Mouse (Mus musculus): ENCODE measurements at regions not wholly inside any gene's neighbourhood (a gene's known extent, or its start where the extent isn't known, plus 50 kb on each side); places are given as distances from the start of the nearest gene placed in this dataset.

GRCm38 (mm10) chr2:178878436-178878835, 448.1 kb downstream of the Cdh26 start:
- TF ChIP-seq POLR2A (IDR thresholded peaks at IDR 0.05; ENCODE audit: control insufficient read depth, low read depth, low read length) (no peak), CTCF (IDR thresholded peaks at IDR 0.05; ENCODE audit: control insufficient read depth, insufficient read depth, insufficient replicate concordance, low read depth, low read length) (no peak)
- H3K27ac ChIP-seq (ENCODE audit: control insufficient read depth, insufficient read depth, low read depth, low read length): no peak overlapping the region
- no peaks in the 10 kb centered on the region for H3K36me3 ChIP-seq (ENCODE audit: control insufficient read depth, insufficient read depth, low read length)
- no peak overlapping the region for H3K4me3 ChIP-seq (ENCODE audit: control insufficient read depth, low read depth, low read length)
- H3K4me1 ChIP-seq (ENCODE audit: control insufficient read depth, insufficient read depth, low read length): no peaks in the 10 kb centered on the region
- no peaks in the 10 kb centered on the region for H3K27me3 ChIP-seq (ENCODE audit: control insufficient read depth, insufficient read depth, low read length)

- no peak for TF ChIP-seq POLR2A (IDR thresholded peaks at IDR 0.05; ENCODE audit: control insufficient read depth, low read depth, low read length)
- TF ChIP-seq CTCF (IDR thresholded peaks at IDR 0.05; ENCODE audit: control insufficient read depth, insufficient read depth, insufficient replicate concordance, low read depth, low read length): peak; percentile 34; the same call in 1 of the 2 replicates
- Histone ChIP-seq H3K4me3 (ENCODE audit: control insufficient read depth, low read depth, low read length) (no peak overlapping the region), H3K27ac (ENCODE audit: control insufficient read depth, insufficient read depth, low read depth, low read length) (no peak overlapping the region), H3K27me3 (ENCODE audit: control insufficient read depth, insufficient read depth, low read length) (no peaks in the 10 kb centered on the region), H3K4me1 (ENCODE audit: control insufficient read depth, insufficient read depth, low read length) (no peaks in the 10 kb centered on the region), H3K36me3 (ENCODE audit: control insufficient read depth, insufficient read depth, low read length) (no peaks in the 10 kb centered on the region)
Observed at GRCm38 (mm10) chr2:178885686-178886085, 455.4 kb downstream of the Cdh26 start.

DNA sequence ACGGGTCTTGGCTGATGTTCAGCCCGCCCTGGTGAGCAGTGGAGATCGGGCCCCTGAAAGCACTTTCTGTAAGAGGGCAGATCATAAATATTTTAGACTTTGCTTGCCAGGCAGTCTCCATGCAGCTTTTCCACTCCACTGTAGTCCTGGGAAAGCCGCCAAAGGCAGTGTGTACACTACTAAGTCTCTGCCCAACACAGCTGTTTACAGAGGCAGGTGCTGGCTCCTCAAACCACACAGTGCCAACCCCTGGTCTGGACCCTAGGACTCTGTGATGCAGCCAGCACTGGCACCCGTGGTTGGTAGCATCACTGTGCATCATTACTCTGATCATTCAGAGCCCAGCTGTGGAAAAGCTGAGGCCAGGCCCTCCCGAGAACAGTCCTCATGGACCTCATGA, 458.4 kb downstream of the Cdh26 start:
- H3K36me3 ChIP-seq (ENCODE audit: control insufficient read depth, insufficient read depth, low read length): no peaks in the 10 kb centered on the region
- no peaks in the 10 kb centered on the region for H3K4me1 ChIP-seq (ENCODE audit: control insufficient read depth, insufficient read depth, low read length)
- no peak overlapping the region for H3K27ac ChIP-seq (ENCODE audit: control insufficient read depth, insufficient read depth, low read depth, low read length)
- TF ChIP-seq CTCF (IDR thresholded peaks at IDR 0.05; ENCODE audit: control insufficient read depth, insufficient read depth, insufficient replicate concordance, low read depth, low read length) (no peak), POLR2A (IDR thresholded peaks at IDR 0.05; ENCODE audit: control insufficient read depth, low read depth, low read length) (no peak)
- no peak overlapping the region for H3K4me3 ChIP-seq (ENCODE audit: control insufficient read depth, low read depth, low read length)
- H3K27me3 ChIP-seq (ENCODE audit: control insufficient read depth, insufficient read depth, low read length): no peaks in the 10 kb centered on the region

- Histone ChIP-seq H3K4me3 (ENCODE audit: control insufficient read depth, low read depth, low read length) (no peak overlapping the region), H3K36me3 (ENCODE audit: control insufficient read depth, insufficient read depth, low read length) (no peaks in the 10 kb centered on the region), H3K4me1 (ENCODE audit: control insufficient read depth, insufficient read depth, low read length) (no peaks in the 10 kb centered on the region), H3K27ac (ENCODE audit: control insufficient read depth, insufficient read depth, low read depth, low read length) (no peak overlapping the region), H3K27me3 (ENCODE audit: control insufficient read depth, insufficient read depth, low read length) (no peaks in the 10 kb centered on the region)
- TF ChIP-seq POLR2A (IDR thresholded peaks at IDR 0.05; ENCODE audit: control insufficient read depth, low read depth, low read length) (no peak), CTCF (IDR thresholded peaks at IDR 0.05; ENCODE audit: control insufficient read depth, insufficient read depth, insufficient replicate concordance, low read depth, low read length) (no peak)
Observed at GRCm38 (mm10) chr2:178902397-178902796, 472.1 kb downstream of the Cdh26 start.

DNA sequence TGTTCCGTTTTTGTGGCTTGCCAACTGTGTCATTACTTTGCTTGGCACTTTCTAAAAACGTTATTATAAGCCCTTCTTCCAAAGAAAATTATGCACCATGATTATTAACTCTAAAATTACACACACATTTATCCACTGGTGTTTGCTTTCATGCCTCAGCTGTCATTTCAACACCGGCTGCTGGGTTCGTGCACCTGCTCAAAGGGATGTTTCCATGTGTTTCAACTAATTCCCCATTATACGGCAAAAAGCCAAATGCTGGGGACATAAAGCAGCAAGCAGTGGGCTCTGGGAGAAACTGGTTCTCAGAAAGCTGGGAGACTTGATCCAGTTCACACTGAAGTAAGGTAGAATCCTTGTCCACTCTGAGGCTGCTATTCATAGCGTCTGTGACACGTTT, 479.0 kb downstream of the Cdh26 start:
- no peaks in the 10 kb centered on the region for H3K27me3 ChIP-seq (ENCODE audit: control insufficient read depth, insufficient read depth, low read length)
- no peak overlapping the region for H3K4me3 ChIP-seq (ENCODE audit: control insufficient read depth, low read depth, low read length)
- no peak for TF ChIP-seq CTCF (IDR thresholded peaks at IDR 0.05; ENCODE audit: control insufficient read depth, insufficient read depth, insufficient replicate concordance, low read depth, low read length)
- no peak for TF ChIP-seq POLR2A (IDR thresholded peaks at IDR 0.05; ENCODE audit: control insufficient read depth, low read depth, low read length)
- H3K4me1 ChIP-seq (ENCODE audit: control insufficient read depth, insufficient read depth, low read length): no peaks in the 10 kb centered on the region
- H3K27ac ChIP-seq (ENCODE audit: control insufficient read depth, insufficient read depth, low read depth, low read length): no peak overlapping the region
- H3K36me3 ChIP-seq (ENCODE audit: control insufficient read depth, insufficient read depth, low read length): no peaks in the 10 kb centered on the region

DNA sequence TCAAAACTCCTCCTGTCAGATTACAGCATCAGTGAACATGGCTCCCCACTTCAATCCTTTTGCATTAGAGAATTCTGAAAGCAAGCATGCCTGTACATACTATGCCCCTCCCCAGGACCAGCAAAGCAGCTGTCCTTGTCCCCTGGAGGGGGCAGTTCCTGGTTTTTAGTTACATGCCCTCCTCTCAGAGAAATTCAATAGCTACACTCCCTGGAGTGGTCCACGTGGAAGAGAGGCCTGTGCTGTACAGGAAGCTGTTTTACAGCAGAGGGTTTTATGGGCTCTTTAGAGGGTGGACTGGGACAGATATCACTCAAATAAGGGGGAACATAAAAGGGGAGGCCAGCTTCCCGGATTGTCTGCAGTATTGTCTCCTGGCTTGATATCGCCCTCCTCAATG, 481.3 kb downstream of the Cdh26 start:
- Histone ChIP-seq H3K4me3 (ENCODE audit: control insufficient read depth, low read depth, low read length) (no peak overlapping the region), H3K27me3 (ENCODE audit: control insufficient read depth, insufficient read depth, low read length) (no peaks in the 10 kb centered on the region), H3K4me1 (ENCODE audit: control insufficient read depth, insufficient read depth, low read length) (no peaks in the 10 kb centered on the region), H3K27ac (ENCODE audit: control insufficient read depth, insufficient read depth, low read depth, low read length) (no peak overlapping the region), H3K36me3 (ENCODE audit: control insufficient read depth, insufficient read depth, low read length) (no peaks in the 10 kb centered on the region)
- no peak for TF ChIP-seq CTCF (IDR thresholded peaks at IDR 0.05; ENCODE audit: control insufficient read depth, insufficient read depth, insufficient replicate concordance, low read depth, low read length)
- TF ChIP-seq POLR2A (IDR thresholded peaks at IDR 0.05; ENCODE audit: control insufficient read depth, low read depth, low read length): no peak

DNA sequence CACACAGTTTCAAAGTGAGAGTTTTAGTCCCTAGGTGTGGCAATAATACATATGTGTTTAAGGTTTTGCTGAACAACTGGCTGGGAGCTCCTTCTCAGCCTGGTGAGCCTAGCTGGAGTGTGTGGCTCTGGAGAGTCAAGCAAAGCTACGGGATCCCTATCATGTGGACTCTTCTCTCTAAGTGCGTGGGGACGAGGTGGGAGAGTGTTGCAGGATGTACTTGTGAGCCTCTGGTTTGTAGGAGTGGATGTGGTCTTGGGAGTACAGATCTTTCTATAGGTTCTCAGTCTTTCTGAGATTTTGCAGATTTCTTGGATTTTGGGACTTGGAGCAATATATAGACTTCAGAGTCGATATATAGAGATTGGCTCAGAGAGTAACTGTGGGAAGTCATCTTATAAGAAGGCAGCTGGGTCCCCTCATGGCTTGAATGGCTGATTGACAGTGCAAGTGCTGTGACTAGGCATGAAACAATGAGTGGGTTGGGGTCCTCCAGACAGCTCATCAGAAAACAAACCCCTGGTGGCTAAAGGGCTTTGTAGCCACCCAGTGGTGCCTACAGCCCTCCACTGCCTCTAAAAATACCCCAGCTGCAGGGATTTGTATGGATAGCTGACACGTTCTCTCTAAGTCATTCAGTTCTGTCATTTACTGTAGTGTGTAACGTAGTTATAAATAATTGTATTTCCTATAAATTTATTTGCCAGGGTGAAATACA, 486.1 kb downstream of the Cdh26 start:
- Histone ChIP-seq H3K27me3 (ENCODE audit: control insufficient read depth, insufficient read depth, low read length) (no peaks in the 10 kb centered on the region), H3K36me3 (ENCODE audit: control insufficient read depth, insufficient read depth, low read length) (no peaks in the 10 kb centered on the region), H3K4me1 (ENCODE audit: control insufficient read depth, insufficient read depth, low read length) (no peaks in the 10 kb centered on the region), H3K27ac (ENCODE audit: control insufficient read depth, insufficient read depth, low read depth, low read length) (no peak overlapping the region), H3K4me3 (ENCODE audit: control insufficient read depth, low read depth, low read length) (no peak overlapping the region)
- no peak for TF ChIP-seq CTCF (IDR thresholded peaks at IDR 0.05; ENCODE audit: control insufficient read depth, insufficient read depth, insufficient replicate concordance, low read depth, low read length)
- no peak for TF ChIP-seq POLR2A (IDR thresholded peaks at IDR 0.05; ENCODE audit: control insufficient read depth, low read depth, low read length)
